Mouse (Mus musculus) lung, postnatal 10 days (tissue): ENCODE measurements at regions not wholly inside any gene's neighbourhood (a gene's known extent, or its start where the extent isn't known, plus 50 kb on each side); places are given as distances from the start of the nearest gene placed in this dataset.

Source experiments
- DNase-seq: peaks from one replicate; pipeline ENCODE4 v3.0.0; 2021

- no peak for DNase-seq
Measured at GRCm38 (mm10) chr3:17201773-17202172, 746.4 kb upstream of the Cypt12 start.

DNA sequence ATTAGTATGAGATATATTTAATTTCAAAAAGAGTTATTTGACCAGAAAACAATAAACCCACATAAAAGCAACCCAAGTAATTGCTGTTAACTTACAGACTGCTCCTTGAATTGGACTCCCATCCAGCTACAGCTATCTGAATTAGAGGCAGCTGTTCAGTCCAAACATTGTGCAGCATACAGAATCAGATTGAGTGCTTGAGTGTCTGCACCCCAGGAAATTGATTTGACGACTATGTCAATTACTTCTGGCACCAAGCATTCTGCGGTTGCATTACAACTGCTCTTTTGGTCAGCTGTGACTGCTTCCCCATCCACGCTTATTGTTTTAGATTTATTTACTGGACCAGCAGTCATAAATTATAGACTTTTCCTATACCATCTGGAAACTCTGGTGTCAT is 734.2 kb upstream of the Cypt12 start:
- DNase-seq: no peak

- no peak for DNase-seq
Measured at GRCm38 (mm10) chr3:17216825-17217224, 731.4 kb upstream of the Cypt12 start.

DNA sequence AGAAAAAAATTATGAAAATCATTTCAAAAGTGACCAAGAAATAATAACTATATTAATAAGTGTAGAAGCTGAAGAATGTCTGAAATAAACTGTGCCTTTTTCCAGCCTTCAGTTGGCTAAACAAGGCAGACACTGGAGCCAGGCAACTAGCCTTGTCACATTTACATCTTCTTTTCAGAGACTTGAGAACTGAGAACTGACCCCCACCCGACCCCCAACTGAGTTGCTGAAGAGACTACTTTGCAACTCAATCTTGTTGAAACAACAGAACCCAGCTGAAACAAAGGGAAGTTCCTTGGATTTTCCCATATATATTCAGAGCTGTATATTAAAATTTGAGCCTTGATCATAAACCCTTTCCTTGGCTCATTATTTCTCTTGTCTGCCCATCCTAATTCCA is 709.8 kb upstream of the Cypt12 start:
- no peak for DNase-seq

DNA sequence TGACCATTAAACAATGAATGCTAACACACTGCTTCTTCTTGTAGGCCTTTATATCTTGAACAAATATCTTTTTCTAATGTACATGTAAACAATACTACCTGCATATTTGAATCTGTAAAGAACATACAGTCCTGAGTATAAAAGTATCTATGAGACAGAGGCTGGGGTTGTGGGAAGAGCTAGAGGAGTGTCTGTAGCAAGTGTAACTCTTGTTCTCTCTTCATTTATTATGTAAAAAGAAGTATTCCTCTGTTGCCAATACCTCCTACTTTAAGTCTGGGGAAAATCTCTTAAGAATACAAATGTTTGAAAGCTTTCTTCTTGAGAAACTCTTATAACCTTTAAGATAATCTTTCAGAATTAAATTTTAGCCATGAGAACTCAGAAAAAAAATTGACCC is 689.8 kb upstream of the Cypt12 start:
- no peak for DNase-seq

GRCm38 (mm10) chr3:17259093-17259492 is 689.1 kb upstream of the Cypt12 start:
- no peak for DNase-seq

DNA sequence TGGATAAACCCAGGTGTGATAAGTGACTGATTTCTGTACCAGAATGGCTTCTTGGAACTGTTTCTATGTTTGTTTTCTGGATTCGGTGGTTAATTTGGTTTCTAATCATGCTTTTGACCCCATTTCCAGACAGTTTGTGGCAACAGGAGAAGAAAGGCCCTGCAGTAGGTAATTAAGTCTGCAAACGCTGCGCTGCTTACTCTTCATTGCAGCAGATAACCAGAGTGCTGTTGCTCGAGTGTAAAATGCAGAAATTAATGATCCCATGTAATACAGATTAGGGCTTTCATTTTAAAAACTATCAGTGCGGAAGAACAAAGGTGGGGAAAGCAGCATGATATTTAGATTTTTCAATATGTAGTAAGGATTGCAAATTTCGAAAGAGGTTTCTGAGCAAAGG is 667.0 kb upstream of the Cypt12 start:
- no peak for DNase-seq

- no peak for DNase-seq
Measured at GRCm38 (mm10) chr3:17282881-17283280, 665.3 kb upstream of the Cypt12 start.

DNA sequence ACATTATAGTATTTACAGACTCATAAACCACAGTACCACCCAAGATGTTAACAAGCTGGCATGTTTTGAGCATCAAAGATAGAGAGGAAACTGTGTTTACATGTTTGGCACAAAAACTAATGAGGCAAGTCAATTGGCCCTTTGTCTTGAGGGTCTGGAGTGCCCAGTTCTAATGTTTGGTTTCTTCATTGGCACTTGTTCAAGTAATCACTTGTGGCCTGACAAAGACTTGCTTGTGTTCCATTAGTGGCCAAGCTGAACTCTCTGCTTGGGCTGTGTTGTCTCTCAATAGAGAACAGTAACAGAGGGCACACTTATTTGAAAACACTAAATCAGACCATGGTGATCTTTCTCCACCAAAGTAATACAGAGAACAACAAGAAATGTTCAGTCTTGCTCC is 630.7 kb upstream of the Cypt12 start:
- DNase-seq: no peak

- no peak for DNase-seq
Measured at GRCm38 (mm10) chr3:17318450-17318849, 629.8 kb upstream of the Cypt12 start.

DNA sequence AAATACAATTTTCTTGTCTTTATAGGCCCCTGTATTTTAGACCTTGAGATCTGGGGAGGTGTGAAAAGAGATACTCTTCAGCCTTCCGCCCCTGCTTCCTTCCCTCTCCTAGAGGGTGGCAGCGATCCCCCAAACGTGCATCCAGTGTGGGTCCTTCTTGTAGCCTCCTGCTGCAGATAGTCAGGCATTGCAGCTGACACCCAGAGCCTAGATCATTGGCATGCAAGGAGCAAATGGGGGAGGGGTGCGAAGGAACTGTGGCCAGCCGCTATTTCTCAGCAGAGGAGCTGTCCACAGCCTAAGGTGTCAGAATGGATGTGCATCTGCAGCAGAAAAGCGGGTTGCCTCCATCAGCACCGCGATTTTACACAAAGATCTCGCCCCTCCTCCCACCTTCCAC is 629.0 kb upstream of the Cypt12 start:
- DNase-seq: peak; percentile 23

DNA sequence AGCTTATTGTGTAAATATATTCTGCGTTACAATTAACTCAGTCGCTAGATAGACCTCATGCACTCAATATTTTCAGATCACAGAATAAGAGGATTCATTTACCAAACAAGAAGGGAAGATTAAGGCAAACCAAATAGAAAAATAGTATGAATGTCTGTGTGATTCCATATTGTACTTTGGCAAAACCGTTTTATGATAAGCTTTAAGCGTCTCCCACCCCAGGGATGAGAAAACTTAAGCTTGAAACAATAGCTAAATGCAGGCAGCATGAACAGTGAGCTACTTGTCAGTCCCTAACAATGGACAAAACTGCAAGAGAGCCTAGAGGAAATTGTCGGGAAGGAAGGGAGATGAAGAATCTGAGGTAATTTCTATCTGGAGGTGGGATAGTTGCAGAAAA is 628.3 kb upstream of the Cypt12 start:
- DNase-seq: no peak

GRCm38 (mm10) chr3:17322266-17322665 is 625.9 kb upstream of the Cypt12 start:
- no peak for DNase-seq

GRCm38 (mm10) chr3:17324816-17325215 is 623.4 kb upstream of the Cypt12 start:
- DNase-seq: no peak

- DNase-seq: no peak
Measured at GRCm38 (mm10) chr3:17325821-17326220, 622.4 kb upstream of the Cypt12 start.

DNA sequence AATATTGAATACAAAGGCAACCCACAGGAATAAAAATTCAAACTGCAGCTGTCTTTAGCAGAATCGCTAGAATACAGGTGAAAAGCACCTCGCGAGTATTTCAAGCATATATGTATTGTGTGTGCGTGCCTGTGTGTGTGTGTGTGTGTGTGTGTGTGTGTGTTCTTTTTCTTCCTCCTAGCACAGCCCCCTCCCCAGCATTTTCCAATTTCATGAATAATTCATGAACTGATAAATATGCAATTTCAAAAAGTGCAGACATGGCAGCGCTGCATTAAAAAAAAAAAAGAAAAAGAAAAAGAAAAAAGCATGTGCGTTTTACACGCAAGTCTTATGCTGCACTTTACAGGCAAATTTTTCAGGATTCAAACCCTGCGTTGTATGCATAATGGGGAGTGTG is 621.9 kb upstream of the Cypt12 start:
- no peak for DNase-seq

DNA sequence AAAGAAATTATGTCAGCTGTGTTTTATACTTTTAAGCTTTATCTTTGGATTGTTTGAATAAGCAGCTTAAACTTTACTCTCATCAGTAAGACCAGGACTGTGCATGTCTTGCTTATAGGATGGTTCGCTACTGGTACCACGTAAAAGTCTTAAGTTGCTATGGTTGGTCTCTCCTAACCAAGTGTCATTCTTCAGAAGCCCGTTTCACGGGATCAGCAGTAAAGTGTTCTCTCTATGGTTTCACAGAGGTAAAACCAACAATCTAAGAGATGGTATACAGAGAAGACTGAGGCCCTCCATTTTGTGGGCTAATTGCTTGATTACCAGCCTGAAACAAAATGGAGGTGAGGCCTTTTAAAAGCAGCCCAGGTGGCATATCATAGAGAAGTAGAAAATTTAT is 621.4 kb upstream of the Cypt12 start:
- DNase-seq: no peak

DNA sequence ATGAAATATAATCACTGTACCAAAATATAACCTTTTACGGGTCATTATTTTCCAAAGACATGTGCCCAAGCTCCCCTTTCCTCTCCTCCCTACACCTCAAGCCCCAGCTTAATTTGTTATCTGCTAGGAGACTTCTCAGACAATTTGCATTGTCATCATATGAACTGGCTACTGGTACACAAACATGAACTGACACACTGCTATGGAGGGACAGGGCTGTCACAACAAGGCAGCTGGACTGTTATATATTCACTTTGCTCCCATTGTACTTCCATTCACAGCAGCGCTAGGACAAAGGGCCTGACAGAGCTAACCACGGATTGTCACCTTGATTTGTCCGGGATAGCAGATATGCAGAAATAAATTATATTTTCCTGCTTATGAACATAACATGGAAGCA is 620.5 kb upstream of the Cypt12 start:
- DNase-seq: no peak

GRCm38 (mm10) chr3:17329411-17329810 is 618.8 kb upstream of the Cypt12 start:
- no peak for DNase-seq

DNA sequence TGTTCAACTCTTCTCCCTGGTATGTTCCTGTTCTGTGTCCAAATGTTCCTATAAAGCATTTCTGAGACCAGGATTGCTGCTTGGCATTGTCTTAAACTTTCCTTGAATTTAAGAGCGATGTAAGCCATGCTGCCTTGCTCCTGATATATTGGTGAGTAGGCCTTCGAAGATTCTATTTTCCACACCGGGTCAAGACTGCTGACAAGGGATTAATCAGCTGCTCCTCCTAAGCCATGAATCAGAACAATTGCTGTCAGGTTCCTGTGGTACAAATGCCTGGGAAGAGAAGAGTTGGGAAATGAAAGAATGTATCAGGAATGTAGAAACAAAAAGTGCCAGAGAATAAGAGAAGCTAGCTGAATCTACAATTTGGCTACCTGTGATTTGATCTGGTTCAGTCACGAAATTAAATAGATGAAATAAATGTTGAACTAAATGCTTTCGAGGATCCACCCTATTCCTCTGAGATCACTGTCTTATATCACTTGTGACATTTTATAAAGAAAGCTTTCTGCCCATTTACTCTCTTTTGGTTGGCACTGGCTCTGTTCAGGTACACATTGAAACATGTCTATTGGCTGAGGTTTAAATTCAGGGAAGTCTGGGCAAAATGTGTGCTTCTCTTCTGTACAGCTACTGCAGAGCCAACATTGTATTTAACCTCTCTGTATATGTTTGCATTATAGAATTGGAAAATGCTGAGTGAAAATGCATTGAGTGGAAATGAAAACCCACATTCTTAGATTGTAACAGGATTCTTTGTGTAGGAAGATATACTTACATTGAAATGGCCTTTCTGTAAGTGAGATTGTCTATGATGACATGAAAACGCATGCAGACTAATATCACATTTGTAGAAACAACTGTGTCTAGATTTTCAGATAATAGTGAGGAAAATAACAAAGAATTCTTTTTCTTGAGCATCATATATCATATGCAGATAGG is 617.5 kb upstream of the Cypt12 start:
- no peak for DNase-seq

DNA sequence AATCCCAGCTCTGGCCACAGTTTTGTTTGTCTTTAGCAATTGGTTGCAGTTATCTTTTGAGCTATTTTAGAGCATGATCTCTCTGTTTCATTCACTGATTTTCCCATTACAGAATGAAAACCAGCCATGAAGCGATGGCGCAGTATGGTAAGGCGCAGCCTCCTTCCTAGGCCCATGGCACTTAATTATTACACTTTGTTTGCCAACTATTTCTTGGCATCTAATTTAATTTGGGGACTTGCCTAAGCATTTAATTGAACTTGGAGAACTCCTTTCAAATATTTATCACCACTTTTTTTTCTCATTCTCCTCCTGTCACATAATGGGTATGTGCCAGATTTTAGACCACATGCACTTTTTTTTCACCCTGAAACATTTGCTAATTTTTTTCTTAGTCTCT is 588.0 kb upstream of the Cypt12 start:
- DNase-seq: no peak
